Mouse (Mus musculus): ENCODE measurements at regions not wholly inside any gene's neighbourhood (a gene's known extent, or its start where the extent isn't known, plus 50 kb on each side); places are given as distances from the start of the nearest gene placed in this dataset.

GRCm38 (mm10) chr2:169297226-169297625 lies 290.3 kb downstream of the Gm11011 start:
- no peak overlapping the region for H3K9ac ChIP-seq (ENCODE audit: control insufficient read depth, low read depth, low read length, poor library complexity, severe bottlenecking)
- H3K27me3 ChIP-seq (ENCODE audit: control insufficient read depth in 1 of 2, insufficient read depth in 2 of 2, low read length in 2 of 2) = no peaks in the 10 kb centered on the region
- H3K9me3 ChIP-seq (replicated peaks; ENCODE audit: insufficient read depth, low read length) = no peaks in the 10 kb centered on the region
- DNase-seq (ENCODE audit: low read depth, low spot score) = no peak
- no peaks in the 10 kb centered on the region for H3K79me2 ChIP-seq (ENCODE audit: control insufficient read depth, insufficient read depth, low read length, poor library complexity)
- no peak overlapping the region for H3K4me3 ChIP-seq (ENCODE audit: control insufficient read depth in 1 of 2, insufficient read depth in 1 of 2, low read depth in 2 of 2, low read length in 2 of 2)
- no peaks in the 10 kb centered on the region for H3K36me3 ChIP-seq (ENCODE audit: control insufficient read depth in 1 of 2, insufficient read depth in 2 of 2, low read length in 2 of 2)
- no peaks in the 10 kb centered on the region for H3K4me1 ChIP-seq (ENCODE audit: control insufficient read depth in 1 of 2, insufficient read depth in 2 of 2, low read length in 2 of 2)
- H3K27ac ChIP-seq (ENCODE audit: control insufficient read depth, low read depth, low read length) = no peak overlapping the region
- TF ChIP-seq MAFK (IDR thresholded peaks at IDR 0.05; ENCODE audit: borderline replicate concordance, low read depth, low read length) = no peak
- TF ChIP-seq ZKSCAN1 (IDR thresholded peaks at IDR 0.05; ENCODE audit: low read depth, low read length) = no peak
- no peak for TF ChIP-seq RAD21 (IDR thresholded peaks at IDR 0.05; ENCODE audit: low read depth, low read length)
- TF ChIP-seq NRF1 (IDR thresholded peaks at IDR 0.05; ENCODE audit: insufficient read depth, low read depth, low read length, poor library complexity, severe bottlenecking) = no peak
- TF ChIP-seq MYC (IDR thresholded peaks at IDR 0.05; ENCODE audit: low read depth, low read length) = no peak
- no peak for TF ChIP-seq E2F4 (IDR thresholded peaks at IDR 0.05; ENCODE audit: borderline replicate concordance, low read depth, low read length)
- no peak for TF ChIP-seq ZMIZ1 (IDR thresholded peaks at IDR 0.05; ENCODE audit: low read depth, low read length)
- TF ChIP-seq KAT2A (conservative IDR thresholded peaks at IDR 0.05; ENCODE audit: low read depth, low read length) = no peak
- no peak for TF ChIP-seq MXI1 (IDR thresholded peaks at IDR 0.05; ENCODE audit: low read depth, low read length)
- TF ChIP-seq TAL1 (IDR thresholded peaks at IDR 0.05; ENCODE audit: low read length) = no peak
- no peak for TF ChIP-seq ELF1 (IDR thresholded peaks at IDR 0.05; ENCODE audit: low read depth, low read length)
- TF ChIP-seq USF2 (IDR thresholded peaks at IDR 0.05; ENCODE audit: borderline replicate concordance in 1 of 2, insufficient read depth in 1 of 2, low read depth in 1 of 2, low read length in 2 of 2) = no peak
- no peak for TF ChIP-seq NELFE (IDR thresholded peaks at IDR 0.05; ENCODE audit: low read depth, low read length)
- no peak for TF ChIP-seq HCFC1 (IDR thresholded peaks at IDR 0.05; ENCODE audit: low read depth, low read length)
- TF ChIP-seq TCF12 (IDR thresholded peaks at IDR 0.05; ENCODE audit: low read depth, low read length) = no peak
- no peak for TF ChIP-seq CTCF (IDR thresholded peaks at IDR 0.05 in 2 of 3, conservative IDR thresholded peaks at IDR 0.05 in 1 of 3; ENCODE audit: control insufficient read depth in 1 of 3, insufficient read depth in 1 of 3, low read depth in 2 of 3, low read length in 3 of 3, poor library complexity in 1 of 3, severe bottlenecking in 1 of 3)
- TF ChIP-seq POLR2A (IDR thresholded peaks at IDR 0.05; ENCODE audit: control insufficient read depth in 1 of 2, insufficient read depth in 1 of 2, low read depth in 1 of 2, low read length in 2 of 2, poor library complexity in 1 of 2) = no peak
- TF ChIP-seq USF1 (IDR thresholded peaks at IDR 0.05; ENCODE audit: low read depth, low read length) = no peak

- TF ChIP-seq UBTF (IDR thresholded peaks at IDR 0.05; ENCODE audit: borderline replicate concordance, insufficient read depth, low read depth, low read length) = no peak
- H3K9ac ChIP-seq (ENCODE audit: control insufficient read depth, low read depth, low read length, poor library complexity, severe bottlenecking) = no peak overlapping the region
- H3K4me3 ChIP-seq (ENCODE audit: control insufficient read depth in 1 of 2, insufficient read depth in 1 of 2, low read depth in 2 of 2, low read length in 2 of 2) = no peak overlapping the region
- no peaks in the 10 kb centered on the region for H3K79me2 ChIP-seq (ENCODE audit: control insufficient read depth, insufficient read depth, low read length, poor library complexity)
- H3K27ac ChIP-seq (ENCODE audit: control insufficient read depth, low read depth, low read length) = no peak overlapping the region
- H3K4me1 ChIP-seq (ENCODE audit: control insufficient read depth in 1 of 2, insufficient read depth in 2 of 2, low read length in 2 of 2) = no peaks in the 10 kb centered on the region
- no peaks in the 10 kb centered on the region for H3K9me3 ChIP-seq (replicated peaks; ENCODE audit: insufficient read depth, low read length)
- H3K27me3 ChIP-seq (ENCODE audit: control insufficient read depth in 1 of 2, insufficient read depth in 2 of 2, low read length in 2 of 2) = no peaks in the 10 kb centered on the region
- no peak for DNase-seq (ENCODE audit: low read depth, low spot score)
- H3K36me3 ChIP-seq (ENCODE audit: control insufficient read depth in 1 of 2, insufficient read depth in 2 of 2, low read length in 2 of 2) = no peaks in the 10 kb centered on the region
Measured at GRCm38 (mm10) chr2:169293351-169293750, 294.2 kb downstream of the Gm11011 start.

All from MEL (cell line).